Mouse (Mus musculus): Measurements from ENCODE around the gene Zfp367.

- TF ChIP-seq CTCF (IDR thresholded peaks at IDR 0.05; ENCODE audit: control insufficient read depth, insufficient read depth, insufficient read length) (no peak), MAX (IDR thresholded peaks at IDR 0.05) (no peak), USF1 (IDR thresholded peaks at IDR 0.05; ENCODE audit: low read depth) (no peak), MYOG (IDR thresholded peaks at IDR 0.05; ENCODE audit: control insufficient read depth, extremely low read depth, insufficient read length) (no peak)
These were observed 28.1 kb downstream of the Zfp367 start for GRCm38 (mm10) chr13:64124886-64125285.
